Mouse (Mus musculus): ENCODE data around the gene D130043K22Rik. TPM values are rescaled to one million over a fixed set of nuclear protein-coding genes. Genes with fewer than 3 reads are reported as not detected.

Gene D130043K22Rik
- polyA plus RNA-seq, 1 experiment from 2014 or later, result 0.64 TPM

Other genes with a start within 250 kb of the D130043K22Rik start
- not detected in 2 replicates for gene Armh2, start 103.9 kb upstream of the D130043K22Rik start, polyA plus RNA-seq (2014; fragmentation: Nextera tagmentation; extraction: Ambion mirVana)
- gene Gmnn, start 83.2 kb upstream of the D130043K22Rik start, polyA plus RNA-seq (2014; fragmentation: Nextera tagmentation; extraction: Ambion mirVana), result 107 and 108 TPM in 2 replicates
- 28.2 and 30.6 TPM in 2 replicates for gene BC005537, start 43.5 kb upstream of the D130043K22Rik start, polyA plus RNA-seq (2014; fragmentation: Nextera tagmentation; extraction: Ambion mirVana)
- 84.6 and 84.8 TPM in 2 replicates for gene Acot13, start 13.6 kb upstream of the D130043K22Rik start, polyA plus RNA-seq (2014; fragmentation: Nextera tagmentation; extraction: Ambion mirVana)
- gene Tdp2, start 13.5 kb upstream of the D130043K22Rik start, polyA plus RNA-seq (2014; fragmentation: Nextera tagmentation; extraction: Ambion mirVana), result 58.3 and 61.7 TPM in 2 replicates
- 9.3 and 10.6 TPM in 2 replicates for gene Aldh5a1, start 92.5 kb downstream of the D130043K22Rik start, polyA plus RNA-seq (2014; fragmentation: Nextera tagmentation; extraction: Ambion mirVana)
- 3.9 and 4.1 TPM in 2 replicates for gene Gpld1, start 98.0 kb downstream of the D130043K22Rik start, polyA plus RNA-seq (2014; fragmentation: Nextera tagmentation; extraction: Ambion mirVana)
- 23.6 and 29.8 TPM in 2 replicates for gene Mrs2, start 175.2 kb downstream of the D130043K22Rik start, polyA plus RNA-seq (2014; fragmentation: Nextera tagmentation; extraction: Ambion mirVana)
- gene Dcdc2a, start 210.9 kb downstream of the D130043K22Rik start, polyA plus RNA-seq (2014; fragmentation: Nextera tagmentation; extraction: Ambion mirVana), result 0.22 and 1.3 TPM in 2 replicates

Data from stomach, embryonic 14.5 days (tissue).